Comparison of ENCODE assay signal across 9 mouse cellular contexts in genomic region chr7:113241901-113242661, GRCm38 (mm10). TPM values are rescaled to one million over a fixed set of nuclear protein-coding genes. Genes with fewer than 3 reads are reported as not detected.
DNase-seq lines count a peak whose midpoint lies in the region; ATAC-seq and TF ChIP-seq lines count a peak whose summit lies in the region.
"Had no signal": no experiment of that assay in that cellular context is flagged by ENCODE, and none has a peak within 500 bp of the region (broad histone marks: within the 10 kb centered on the region; RNA-seq: fewer than 3 reads in every experiment).

No protein-coding gene starts in this region.

- no peak overlapping the region for H3K4me2 ChIP-seq in forebrain, postnatal 0 days (ENCODE audit: low read depth)
- H3K4me2 ChIP-seq: limb, embryonic 15.5 days had no signal

- no peaks in the 10 kb centered on the region for H3K36me3 ChIP-seq in forebrain, postnatal 0 days (ENCODE audit: insufficient read depth)
- H3K36me3 ChIP-seq: limb, embryonic 15.5 days had no signal

- TF ChIP-seq POLR2A in lung, adult 2 months (IDR thresholded peaks at IDR 0.05; ENCODE audit: borderline replicate concordance, extremely low read depth, low read depth, low read length), result no peak

- peak; percentile 52 for ATAC-seq in activated CD4-positive, CD25-positive, alpha-beta regulatory T cell, adult 4 months
- ATAC-seq in forebrain, postnatal 0 days, result no peak

- H3K27me3 ChIP-seq in forebrain, postnatal 0 days (ENCODE audit: insufficient read depth, low read length), result no peaks in the 10 kb centered on the region
- H3K27me3 ChIP-seq: limb, embryonic 15.5 days had no signal

- no peak for TF ChIP-seq CTCF in lung, adult 2 months (IDR thresholded peaks at IDR 0.05; ENCODE audit: insufficient read depth, low read length)
- no peak for TF ChIP-seq CTCF in gastrocnemius, adult 2 months (IDR thresholded peaks at IDR 0.05)
- no peak for TF ChIP-seq CTCF in forebrain, postnatal 0 days (IDR thresholded peaks at IDR 0.05; ENCODE audit: low read depth)

- peak; percentile 35 for DNase-seq in lung, adult 2 months
- DNase-seq in lung, postnatal 36 days, result no peak
- peak; percentile 67 for DNase-seq in gastrocnemius, adult 2 months
- DNase-seq in kidney, adult 9 months, result peak; percentile 57
- DNase-seq in thymus, postnatal 25 days, result peak; percentile 34
- DNase-seq in forebrain, postnatal 0 days, result no peak
- no peak for DNase-seq in layer of hippocampus, postnatal 25 days (ENCODE audit: extremely low spot score in 1 of 2, low spot score in 1 of 2)

- H3K4me3 ChIP-seq in lung, adult 2 months (replicated peaks; ENCODE audit: extremely low read depth, low read depth, low read length), result no peak overlapping the region
- H3K4me3 ChIP-seq in gastrocnemius, adult 2 months, result peak overlapping the region; percentile 33
- no peak overlapping the region for H3K4me3 ChIP-seq in forebrain, postnatal 0 days (ENCODE audit: low read depth, low read length)
- H3K4me3 ChIP-seq: limb, embryonic 15.5 days had no signal

- WGBS in lung, adult 2 months, result 33% methylated on average over 12 of the region's 12 CpGs
- 70% methylated on average over 12 of the region's 12 CpGs for WGBS in forebrain, postnatal 0 days

- no peaks in the 10 kb centered on the region for H3K9me3 ChIP-seq in forebrain, postnatal 0 days (ENCODE audit: low read length)
- H3K9me3 ChIP-seq: limb, embryonic 15.5 days had no signal

- intact Hi-C loops in gastrocnemius, adult 2 months (cut with DNase I), result no loop called here

- H3K9ac ChIP-seq in forebrain, postnatal 0 days, result no peak overlapping the region
- H3K9ac ChIP-seq: limb, embryonic 15.5 days had no signal

- H3K4me1 ChIP-seq in lung, adult 2 months (ENCODE audit: control insufficient read depth, insufficient read depth, low read length), result peaks cover 20% of the 10 kb centered on the region
- H3K4me1 ChIP-seq in forebrain, postnatal 0 days (ENCODE audit: insufficient read depth), result peaks cover 5% of the 10 kb centered on the region; the same call in 1 of the 2 replicates

- H3K27ac ChIP-seq in gastrocnemius, adult 2 months, result peak overlapping the region; percentile 71
- no peak overlapping the region for H3K27ac ChIP-seq in forebrain, postnatal 0 days (ENCODE audit: low read depth, low read length)
- H3K27ac ChIP-seq: limb, embryonic 15.5 days had no signal

RNA-seq across cellular contexts. Expression of gene Arntl, which starts 34.8 kb away (rescaled TPM):
- polyA plus RNA-seq in lung, adult 2 months (2012; rRNA removed), result 4.6 and 15.8 TPM in 2 replicates
- polyA plus RNA-seq in activated CD4-positive, CD25-positive, alpha-beta regulatory T cell, adult 4 months (2017; shearing (Covaris generic)), result 10 to 100 TPM; 21.4 to 27.8 TPM
- total RNA-seq in gastrocnemius, adult 2 months (2021), result 10 to 100 TPM; 17.6 to 39.4 TPM
- total RNA-seq in forebrain, postnatal 0 days (2014; rRNA removed), result 31.2 and 32.4 TPM in 2 replicates
- 18.3 and 20.7 TPM in 2 replicates for polyA plus RNA-seq in forebrain, postnatal 0 days (2015; fragmentation: Nextera tagmentation; extraction: Ambion mirVana)
- 10 to 100 TPM; 31.1 to 32.0 TPM for total RNA-seq in layer of hippocampus, postnatal 25 days (2021)

Comparison
In these comparisons a context has a peak if more than half of its experiments do, and no peak if none do; other contexts are left out.
1. DNase-seq: peak in lung, adult 2 months (single experiment), gastrocnemius, adult 2 months (single experiment), kidney, adult 9 months (single experiment) and thymus, postnatal 25 days (single experiment); none in lung, postnatal 36 days (single experiment), forebrain, postnatal 0 days (single experiment) and layer of hippocampus, postnatal 25 days (0 of 2).